Mouse (Mus musculus): ENCODE data around the gene Zswim4. TPM values are rescaled to one million over a fixed set of nuclear protein-coding genes. Genes with fewer than 3 reads are reported as not detected.

Zswim4 gene
- polyA plus RNA-seq, 1 experiment from 2014 or later, result 44.0 TPM

DNA sequence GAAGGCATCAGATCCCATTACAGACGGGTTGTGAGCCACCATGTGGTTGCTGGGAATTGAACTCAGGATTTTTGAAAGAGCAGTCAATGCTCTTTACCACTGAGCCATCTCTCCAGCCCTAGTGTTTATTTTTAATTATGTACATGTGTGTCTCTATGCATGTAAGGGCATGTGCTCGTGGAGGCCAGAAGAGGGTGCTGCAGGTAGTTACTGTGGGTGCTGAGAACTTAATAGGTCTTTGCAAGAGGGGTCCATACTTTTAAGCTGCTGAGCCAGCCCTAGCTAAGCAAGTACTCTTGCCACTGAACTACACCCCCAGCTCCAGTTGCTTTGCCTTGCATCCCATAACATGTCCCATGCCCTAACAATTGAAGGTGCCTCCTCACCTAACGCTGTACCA, 19.0 kb upstream of the Zswim4 start:
- ATAC-seq, result no peak
- H3K4me3 ChIP-seq, result peak overlapping the region; percentile 81
- H3K36me3 ChIP-seq (ENCODE audit: poor library complexity, severe bottlenecking), result peaks cover 74% of the 10 kb centered on the region
- H3K9me3 ChIP-seq (replicated peaks), result no peaks in the 10 kb centered on the region
- no peaks in the 10 kb centered on the region for H3K27me3 ChIP-seq
- peak overlapping the region; percentile 97 for H3K4me2 ChIP-seq
- peaks cover 18% of the 10 kb centered on the region for H3K4me1 ChIP-seq
- no peak overlapping the region for H3K27ac ChIP-seq
- WGBS, result 74% methylated on average over 3 of the region's 3 CpGs
- H3K9ac ChIP-seq, result peak overlapping the region; percentile 89

DNA sequence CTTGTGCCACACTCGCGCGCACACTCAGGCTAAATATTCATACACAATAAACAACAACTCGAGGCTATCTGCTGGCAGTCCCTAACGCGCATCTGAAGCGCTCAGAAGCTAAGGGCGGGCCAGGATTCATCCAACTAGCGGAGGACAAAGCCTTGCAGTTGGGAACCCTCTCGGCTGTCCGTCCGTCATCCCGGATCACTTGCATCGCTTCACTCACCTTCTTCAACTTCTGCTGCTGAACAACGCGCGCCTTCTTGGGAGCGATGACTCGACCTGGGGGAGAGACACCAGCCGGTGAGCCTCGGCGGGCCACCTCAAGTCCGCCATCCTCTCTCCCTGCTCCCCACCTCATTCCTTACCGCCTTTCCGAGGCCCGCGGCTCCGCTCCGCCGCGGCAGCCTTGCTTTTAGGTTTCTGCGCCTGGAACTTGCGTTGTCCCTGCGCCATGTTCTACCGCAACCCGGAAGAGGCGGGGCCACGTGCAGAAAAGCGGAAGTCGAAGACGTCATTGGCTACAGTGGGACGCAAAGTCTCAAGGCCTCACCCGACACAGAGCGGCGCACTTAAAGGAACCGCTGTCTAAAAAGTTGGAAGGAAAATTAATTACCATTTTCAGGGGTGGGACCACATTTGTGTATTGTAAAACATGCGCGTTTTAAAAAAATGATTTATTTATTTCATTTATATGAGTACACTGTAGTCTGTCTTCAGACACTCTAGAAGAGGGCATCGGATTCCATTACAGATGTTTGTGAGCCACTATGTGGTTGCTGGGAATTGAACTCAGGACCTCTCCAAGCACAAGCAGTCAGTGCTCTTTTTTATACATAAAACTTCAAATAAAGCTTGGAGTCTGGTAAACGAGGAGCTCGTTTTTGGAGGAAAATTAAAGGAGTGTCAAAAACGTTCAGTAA, 12.7 kb upstream of the Zswim4 start, which contains the start of gene D8Ertd738e:
Gene D8Ertd738e (minus strand): TSS at position 463 of the 914 bp plus-strand sequence.
- Histone ChIP-seq H3K4me3 (peak within 1 kb of the TSS; percentile 93), H3K9ac (peak within 1 kb of the TSS; percentile 91), H3K27me3 (no peaks in the 10 kb centered on the region), H3K4me1 (peaks cover 8% of the 10 kb centered on the region; the same call in 1 of the 2 replicates), H3K36me3 (ENCODE audit: poor library complexity, severe bottlenecking) (peaks cover 77% of the 10 kb centered on the region), H3K4me2 (peak within 1 kb of the TSS; percentile 89), H3K9me3 (replicated peaks) (no peaks in the 10 kb centered on the region), H3K27ac (peak within 1 kb of the TSS; percentile 63; the same call in 1 of the 2 replicates)
- peak; percentile 97 for ATAC-seq
- 4% methylated on average over 52 of the region's 52 CpGs for WGBS

DNA sequence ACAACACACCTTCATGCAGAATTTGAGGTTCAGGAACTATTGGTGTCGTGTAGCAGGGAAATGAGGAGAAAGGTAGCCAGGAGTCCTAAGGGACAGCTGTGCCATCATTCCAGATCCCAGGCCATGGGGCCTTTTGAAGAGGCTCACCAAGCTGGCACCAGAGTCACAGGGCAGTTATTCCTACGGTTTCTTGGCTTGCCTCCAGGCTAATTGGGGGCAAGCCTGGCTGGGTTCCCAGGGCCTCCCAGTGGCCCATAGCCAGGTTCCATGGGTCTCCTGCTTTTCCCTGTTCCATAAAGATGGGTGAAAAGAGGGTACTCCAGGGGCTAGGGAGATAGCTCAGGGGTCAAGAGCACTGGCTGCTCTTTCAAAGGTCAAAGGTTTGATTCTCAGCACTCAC, 5.0 kb upstream of the Zswim4 start:
- ATAC-seq, result no peak
- no peaks in the 10 kb centered on the region for H3K27me3 ChIP-seq
- H3K27ac ChIP-seq, result no peak overlapping the region
- H3K9ac ChIP-seq, result no peak overlapping the region
- H3K4me2 ChIP-seq, result no peak overlapping the region
- 60% methylated on average over 2 of the region's 2 CpGs for WGBS
- H3K36me3 ChIP-seq (ENCODE audit: poor library complexity, severe bottlenecking), result peaks cover 35% of the 10 kb centered on the region
- H3K4me1 ChIP-seq, result peaks cover 20% of the 10 kb centered on the region
- no peaks in the 10 kb centered on the region for H3K9me3 ChIP-seq (replicated peaks)
- no peak overlapping the region for H3K4me3 ChIP-seq

DNA sequence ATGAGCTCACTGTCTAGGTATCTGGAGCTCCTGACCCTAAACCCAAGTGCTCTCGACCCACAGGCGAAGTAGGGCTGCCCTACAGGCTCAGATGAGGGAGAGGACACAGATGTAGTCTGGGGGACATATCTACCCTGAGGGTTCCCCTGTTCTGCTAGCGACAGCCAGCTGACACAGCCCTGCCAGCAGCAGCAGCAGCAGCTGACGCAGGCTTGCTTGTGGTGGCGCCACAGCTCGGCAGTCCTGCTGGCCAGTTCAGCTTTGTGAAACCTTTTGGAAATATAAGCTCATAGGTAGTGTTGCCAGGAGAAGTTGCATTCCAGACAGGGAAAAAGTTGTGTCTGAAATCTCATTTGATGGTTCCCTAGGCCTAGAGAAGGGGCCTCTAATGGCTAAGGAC, 4.3 kb upstream of the Zswim4 start:
- H3K36me3 ChIP-seq (ENCODE audit: poor library complexity, severe bottlenecking), result peaks cover 28% of the 10 kb centered on the region
- no peak overlapping the region for H3K4me2 ChIP-seq
- no peaks in the 10 kb centered on the region for H3K9me3 ChIP-seq (replicated peaks)
- H3K4me3 ChIP-seq, result no peak overlapping the region
- H3K27me3 ChIP-seq, result no peaks in the 10 kb centered on the region
- H3K4me1 ChIP-seq, result peaks cover 20% of the 10 kb centered on the region
- H3K9ac ChIP-seq, result no peak overlapping the region
- 53% methylated on average over 6 of the region's 6 CpGs for WGBS
- no peak for ATAC-seq
- no peak overlapping the region for H3K27ac ChIP-seq

DNA sequence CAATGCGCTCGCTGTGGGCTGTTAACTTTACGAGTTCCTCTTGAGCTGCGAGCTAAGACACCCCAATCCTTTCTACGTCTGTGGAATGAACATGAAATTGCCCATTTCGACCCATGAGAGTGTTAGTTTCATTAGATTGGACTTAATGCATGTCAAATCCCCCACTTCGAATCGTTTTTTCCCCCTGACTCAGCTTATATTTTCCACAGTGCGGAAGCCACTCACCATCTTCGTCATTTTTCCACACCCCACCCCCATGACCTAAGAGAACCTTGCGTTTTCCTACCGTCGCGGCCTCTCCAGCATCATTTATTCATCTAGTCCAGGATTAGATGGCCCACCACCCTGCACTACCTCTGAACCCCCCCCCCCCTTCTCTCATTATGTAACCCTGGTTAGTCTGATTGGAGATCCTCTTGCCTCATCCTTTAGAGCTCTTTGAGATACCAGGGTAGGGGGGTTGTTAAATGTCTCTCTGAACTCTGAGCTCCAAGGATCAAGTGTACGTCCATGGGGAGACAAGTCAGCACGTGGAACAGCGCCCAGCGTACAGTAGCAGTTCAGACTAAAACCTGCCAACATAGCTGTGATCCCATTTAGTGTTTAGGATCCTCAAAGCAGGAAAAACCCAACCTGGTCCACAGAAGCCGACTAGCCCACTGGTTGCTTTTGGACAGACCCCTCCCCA, 831 bp upstream of the Zswim4 start:
- Histone ChIP-seq H3K4me3 (peak overlapping the region; percentile 71), H3K27me3 (no peaks in the 10 kb centered on the region), H3K4me1 (peaks cover 52% of the 10 kb centered on the region), H3K9me3 (replicated peaks) (no peaks in the 10 kb centered on the region), H3K9ac (peak overlapping the region; percentile 73), H3K27ac (peak overlapping the region; percentile 75), H3K36me3 (ENCODE audit: poor library complexity, severe bottlenecking) (peaks cover 26% of the 10 kb centered on the region), H3K4me2 (peak overlapping the region; percentile 68)
- 0 out of 2 replicates have a peak, but pooled peaks have one; percentile 2 for ATAC-seq
- 18% methylated on average over 19 of the region's 19 CpGs for WGBS

DNA sequence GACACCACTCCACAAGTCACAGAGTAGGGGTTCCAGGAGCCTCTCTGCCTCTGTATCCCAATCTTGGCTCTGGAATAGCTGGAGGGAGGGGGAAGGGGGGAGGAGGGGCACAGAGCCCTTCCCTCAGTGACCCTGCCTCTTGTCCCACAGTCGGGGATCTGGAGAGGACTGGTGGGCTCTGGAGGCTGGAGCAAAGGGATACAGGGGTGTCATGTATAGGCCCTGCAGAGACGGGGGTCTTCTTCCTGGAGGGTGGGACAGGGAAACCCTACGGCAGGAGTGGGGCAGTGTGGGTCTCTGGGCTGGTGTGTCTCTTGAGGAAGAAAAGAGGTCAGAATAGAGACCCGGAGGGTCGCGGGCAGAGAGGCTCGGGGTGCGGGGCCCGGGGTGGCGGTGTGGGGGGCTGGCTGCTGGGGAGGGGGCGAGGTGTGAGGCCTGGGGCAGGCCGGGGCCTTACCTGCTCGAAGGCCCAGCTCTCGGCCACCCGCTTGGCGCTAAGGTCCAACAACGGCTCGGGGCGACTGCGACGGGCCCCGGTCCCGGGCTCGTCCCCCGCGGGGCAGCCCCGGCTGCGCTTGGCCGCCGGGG, 351 bp downstream of the Zswim4 start:
- H3K4me2 ChIP-seq, result peak overlapping the region; percentile 78
- H3K27me3 ChIP-seq, result no peaks in the 10 kb centered on the region
- peak overlapping the region; percentile 20 for H3K27ac ChIP-seq
- peaks cover 48% of the 10 kb centered on the region for H3K4me1 ChIP-seq
- H3K9me3 ChIP-seq (replicated peaks), result no peaks in the 10 kb centered on the region
- peak overlapping the region; percentile 71 for H3K4me3 ChIP-seq
- peaks cover 35% of the 10 kb centered on the region for H3K36me3 ChIP-seq (ENCODE audit: poor library complexity, severe bottlenecking)
- WGBS, result 2% methylated on average over 26 of the region's 30 CpGs
- peak overlapping the region; percentile 92 for H3K9ac ChIP-seq
- peak; percentile 17 for ATAC-seq

DNA sequence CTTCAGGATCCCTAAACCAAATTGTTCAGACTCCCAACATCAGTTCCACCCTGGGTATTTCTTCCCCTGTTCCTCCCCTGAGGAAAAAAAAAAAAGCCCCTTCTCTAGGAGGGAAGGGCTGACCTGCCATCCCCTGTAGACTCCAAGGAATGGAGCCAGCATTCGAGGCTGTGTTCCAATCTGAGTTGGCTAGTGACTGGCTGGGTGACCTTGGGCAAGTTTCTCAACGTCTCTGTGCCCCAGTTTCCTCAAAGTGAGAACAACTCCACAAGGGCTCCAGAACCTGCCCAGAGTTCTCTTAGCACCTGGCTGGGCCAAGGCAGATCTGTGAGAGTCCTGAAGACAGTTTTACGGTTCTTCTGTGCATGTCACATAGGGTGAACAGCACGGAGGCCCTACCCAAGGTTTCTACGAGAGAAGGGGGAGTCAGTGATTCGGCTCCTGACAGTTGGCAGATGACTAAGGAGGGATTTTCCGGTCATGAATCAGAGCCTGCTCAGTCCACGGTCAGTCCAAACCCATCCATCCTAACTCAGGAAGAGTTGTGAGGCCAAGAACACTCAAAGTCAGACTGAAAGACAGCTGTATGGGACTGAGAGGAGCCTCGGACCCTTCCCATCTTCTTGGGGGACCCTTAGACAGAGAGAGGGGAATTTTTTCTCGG, 977 bp downstream of the Zswim4 start:
- no peaks in the 10 kb centered on the region for H3K9me3 ChIP-seq (replicated peaks)
- H3K9ac ChIP-seq, result peak overlapping the region; percentile 92
- no peak for ATAC-seq
- H3K36me3 ChIP-seq (ENCODE audit: poor library complexity, severe bottlenecking), result peaks cover 41% of the 10 kb centered on the region
- peaks cover 44% of the 10 kb centered on the region for H3K4me1 ChIP-seq
- peak overlapping the region; percentile 78 for H3K4me2 ChIP-seq
- peak overlapping the region; percentile 20; the same call in 1 of the 2 replicates for H3K27ac ChIP-seq
- H3K4me3 ChIP-seq, result peak overlapping the region; percentile 71
- no peaks in the 10 kb centered on the region for H3K27me3 ChIP-seq
- 38% methylated on average over 10 of the region's 10 CpGs for WGBS

DNA sequence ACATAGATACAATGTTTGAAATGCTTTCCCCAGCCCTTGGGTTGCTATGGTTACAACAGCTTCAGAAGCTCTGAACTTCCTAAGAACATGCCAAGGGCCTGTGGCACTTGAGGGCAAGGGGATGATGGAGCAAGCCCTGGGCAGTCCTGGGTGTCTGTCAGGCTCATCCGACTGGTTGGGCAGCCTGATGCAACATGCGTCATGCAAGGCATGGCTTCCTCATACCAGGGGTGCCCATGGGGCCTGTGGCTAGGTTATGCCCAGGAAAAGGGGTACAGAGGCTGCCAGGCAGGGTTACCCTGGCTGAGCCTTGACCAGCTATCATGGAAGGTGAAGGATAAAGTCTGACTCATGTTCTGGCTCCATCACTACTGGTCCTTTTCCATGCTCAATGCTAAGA, 3.8 kb downstream of the Zswim4 start:
- no peak overlapping the region for H3K4me3 ChIP-seq
- peak overlapping the region; percentile 16; the same call in 1 of the 2 replicates for H3K9ac ChIP-seq
- peaks cover 43% of the 10 kb centered on the region for H3K4me1 ChIP-seq
- no peak overlapping the region for H3K27ac ChIP-seq
- ATAC-seq, result no peak
- no peak overlapping the region for H3K4me2 ChIP-seq
- H3K9me3 ChIP-seq (replicated peaks), result no peaks in the 10 kb centered on the region
- peaks cover 69% of the 10 kb centered on the region for H3K36me3 ChIP-seq (ENCODE audit: poor library complexity, severe bottlenecking)
- H3K27me3 ChIP-seq, result no peaks in the 10 kb centered on the region
- WGBS, result 94% methylated on average over 2 of the region's 2 CpGs

DNA sequence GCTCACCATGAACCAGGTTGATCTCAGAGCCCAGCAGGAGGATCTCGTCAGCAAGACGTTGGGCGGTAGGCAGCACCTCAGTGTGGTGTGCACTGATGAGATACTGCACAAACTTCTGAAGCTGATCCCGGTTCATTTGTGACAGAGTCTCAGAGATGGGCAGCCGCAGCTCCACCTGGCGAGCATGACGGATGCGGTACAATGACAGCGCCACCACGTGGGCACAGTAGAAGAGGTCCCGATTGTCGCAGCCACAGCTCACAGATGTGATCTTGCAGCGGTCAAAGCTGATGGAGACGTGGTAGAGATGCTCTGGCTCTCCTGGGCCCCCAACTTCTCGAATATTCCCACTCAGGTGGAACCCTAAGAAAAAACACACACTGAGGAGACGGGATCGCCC, 6.1 kb downstream of the Zswim4 start:
- Histone ChIP-seq H3K4me3 (no peak overlapping the region), H3K27me3 (no peaks in the 10 kb centered on the region), H3K9ac (no peak overlapping the region), H3K4me2 (no peak overlapping the region), H3K4me1 (peaks cover 32% of the 10 kb centered on the region), H3K9me3 (replicated peaks) (no peaks in the 10 kb centered on the region), H3K27ac (no peak overlapping the region), H3K36me3 (ENCODE audit: poor library complexity, severe bottlenecking) (peaks cover 92% of the 10 kb centered on the region)
- 75% methylated on average over 17 of the region's 17 CpGs for WGBS
- ATAC-seq, result no peak

DNA sequence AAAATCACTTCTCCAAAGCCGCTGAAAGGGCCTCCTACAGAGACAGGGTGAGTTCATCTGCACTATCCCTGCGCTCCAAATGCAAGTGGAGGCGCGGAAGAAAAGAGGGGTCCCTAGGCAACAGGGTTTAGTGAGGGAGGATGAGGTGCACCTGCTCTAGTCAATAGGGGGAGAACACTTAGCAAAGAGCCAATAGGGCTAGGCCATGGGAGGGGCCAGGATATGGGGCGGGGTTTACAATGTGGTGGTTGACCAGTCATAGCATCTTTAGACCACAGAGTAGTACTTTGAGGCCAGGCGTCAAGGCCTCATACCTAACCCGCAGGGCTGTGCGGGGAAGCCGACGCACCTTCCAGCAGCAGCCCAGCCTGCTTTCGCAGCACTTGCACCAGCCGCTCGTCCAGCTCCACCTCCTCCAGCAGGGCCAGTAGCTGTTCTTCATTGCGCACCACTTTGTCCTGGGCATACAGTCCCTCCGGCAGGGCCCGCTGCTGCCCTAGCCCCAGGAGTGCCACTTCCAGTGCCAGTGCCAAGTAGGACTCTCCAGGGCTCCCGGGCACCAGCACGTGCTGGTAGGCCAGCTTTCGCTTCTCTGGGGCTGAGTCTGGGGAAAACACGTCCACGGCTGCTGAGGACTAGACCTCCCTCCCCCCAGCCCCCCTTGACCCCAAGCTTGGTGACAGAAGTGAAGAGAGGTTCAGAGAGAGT, 13.4 kb downstream of the Zswim4 start:
- H3K4me3 ChIP-seq, result no peak overlapping the region
- H3K9ac ChIP-seq, result no peak overlapping the region
- H3K4me2 ChIP-seq, result no peak overlapping the region
- no peaks in the 10 kb centered on the region for H3K9me3 ChIP-seq (replicated peaks)
- ATAC-seq, result 0 out of 2 replicates have a peak, but pooled peaks have one; percentile 45
- WGBS, result 80% methylated on average over 21 of the region's 21 CpGs
- no peaks in the 10 kb centered on the region for H3K4me1 ChIP-seq
- peaks cover 98% of the 10 kb centered on the region for H3K36me3 ChIP-seq (ENCODE audit: poor library complexity, severe bottlenecking)
- H3K27ac ChIP-seq, result no peak overlapping the region
- H3K27me3 ChIP-seq, result no peaks in the 10 kb centered on the region

DNA sequence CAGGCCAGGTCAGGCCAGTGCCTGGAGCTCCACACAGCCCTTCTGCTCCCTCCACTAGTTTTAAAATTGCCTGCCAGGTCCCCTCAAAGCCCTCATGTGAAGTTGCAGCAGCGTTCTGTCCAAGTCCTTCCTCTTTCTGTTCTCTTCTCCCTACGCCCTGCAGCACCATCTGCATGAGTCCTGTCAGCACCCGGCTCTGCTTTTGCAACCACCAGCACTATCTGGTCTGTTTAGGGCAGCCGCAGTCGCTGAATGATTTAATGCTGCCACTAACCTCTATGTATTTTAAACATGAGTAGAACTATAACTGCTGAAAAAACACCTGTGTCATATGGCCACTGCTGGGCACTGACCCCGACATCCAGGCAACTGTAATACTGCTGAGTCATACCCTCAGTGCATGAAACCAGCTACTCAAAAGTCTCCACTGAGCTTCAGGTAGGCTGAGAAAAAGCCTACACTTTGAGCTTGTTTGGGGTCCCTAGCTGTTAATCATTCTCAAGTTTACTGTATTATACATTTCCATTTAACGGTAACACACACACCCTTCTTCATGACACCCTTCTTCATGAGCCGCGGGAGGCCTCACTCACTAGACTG, 14.2 kb downstream of the Zswim4 start:
- 97% methylated on average over 9 of the region's 9 CpGs for WGBS
- ATAC-seq, result no peak
- H3K36me3 ChIP-seq (ENCODE audit: poor library complexity, severe bottlenecking), result peaks cover 98% of the 10 kb centered on the region

More for the DNA sequence above, 14.2 kb downstream of the Zswim4 start:
- H3K27ac ChIP-seq, result no peak overlapping the region
- H3K9ac ChIP-seq, result no peak overlapping the region
- no peak overlapping the region for H3K4me3 ChIP-seq
- no peaks in the 10 kb centered on the region for H3K27me3 ChIP-seq
- H3K4me1 ChIP-seq, result no peaks in the 10 kb centered on the region
- H3K4me2 ChIP-seq, result no peak overlapping the region
- no peaks in the 10 kb centered on the region for H3K9me3 ChIP-seq (replicated peaks)
